Mouse (Mus musculus) CH12.LX (cell line): ENCODE measurements at regions not wholly inside any gene's neighbourhood (a gene's known extent, or its start where the extent isn't known, plus 50 kb on each side); places are given as distances from the start of the nearest gene placed in this dataset.

ENCODE experiments used
- CHD2 ChIP-seq: IDR thresholded peaks from 2 replicates; pipeline ENCODE4 v1.6.1; 2011; ENCODE audit warnings: low read length, improper control_type of control experiment
- CTCF ChIP-seq, 2 experiments: IDR thresholded peaks in 1 of 2; conservative IDR thresholded peaks in 1 of 2; 2 replicates each; pipeline ENCODE4 v1.5.1; 2011 to 2012; ENCODE audit warnings: low read depth in 2 of 2, low read length in 2 of 2, improper control_type of control experiment in 1 of 2, inconsistent platforms in 1 of 2, mild to moderate bottlenecking in 1 of 2, moderate library complexity in 1 of 2
- ETS1 ChIP-seq: conservative IDR thresholded peaks from 2 replicates; pipeline ENCODE4 v1.6.1; 2012; ENCODE audit warnings: low read depth, mild to moderate bottlenecking, inconsistent platforms, low read length, improper control_type of control experiment, moderate library complexity
- IRF4 ChIP-seq: IDR thresholded peaks from 2 replicates; pipeline ENCODE4 v1.6.1; 2014; ENCODE audit warnings: low read depth, mild to moderate bottlenecking, inconsistent platforms, low read length, improper control_type of control experiment
- JUND ChIP-seq: conservative IDR thresholded peaks from 2 replicates; pipeline ENCODE4 v1.6.1; 2011; ENCODE audit warnings: low read depth, low read length, improper control_type of control experiment
- MAFK ChIP-seq: IDR thresholded peaks from 2 replicates; pipeline ENCODE4 v1.6.1; 2011; ENCODE audit warnings: low read length, improper control_type of control experiment; ENCODE audit not compliant: insufficient replicate concordance
- MXI1 ChIP-seq: IDR thresholded peaks from 2 replicates; pipeline ENCODE4 v1.6.1; 2011; ENCODE audit warnings: mild to moderate bottlenecking, low read depth, low read length, improper control_type of control experiment
- POLR2A ChIP-seq: IDR thresholded peaks from 2 replicates; pipeline ENCODE4 v1.6.1; 2011; ENCODE audit warnings: low read depth, mild to moderate bottlenecking, improper control_type of control experiment, low read length
- POLR2AphosphoS2 ChIP-seq: IDR thresholded peaks from 2 replicates; pipeline ENCODE4 v1.6.1; 2011; ENCODE audit warnings: low read depth, low read length, improper control_type of control experiment
- RCOR1 ChIP-seq: conservative IDR thresholded peaks from 2 replicates; pipeline ENCODE4 v1.6.1; 2012; ENCODE audit warnings: low read depth, mild to moderate bottlenecking, inconsistent platforms, low read length, improper control_type of control experiment
- TBP ChIP-seq: conservative IDR thresholded peaks from 2 replicates; pipeline ENCODE4 v1.6.1; 2011; ENCODE audit warnings: low read depth, low read length, improper control_type of control experiment
- USF1 ChIP-seq: IDR thresholded peaks from 2 replicates; pipeline ENCODE4 v1.6.1; 2014; ENCODE audit warnings: low read depth, mild to moderate bottlenecking, inconsistent platforms, low read length, improper control_type of control experiment

GRCm38 (mm10) chr1:61187381-61188100, 209.8 kb downstream of the Icos start:
- TF ChIP-seq JUND (no peak), POLR2A (no peak), MXI1 (no peak), CTCF (conservative IDR thresholded peaks at IDR 0.05 in 1 of 2, IDR thresholded peaks at IDR 0.05 in 1 of 2; ENCODE audit: low read depth in 2 of 2, low read length in 2 of 2) (no peak), TBP (no peak), RCOR1 (no peak), ETS1 (no peak), IRF4 (no peak), USF1 (no peak), MAFK (no peak), POLR2AphosphoS2 (no peak), CHD2 (no peak)
